Mouse (Mus musculus) olfactory bulb, adult 2 months (tissue): ENCODE results near the gene Lpar1.

Source experiments
- CTCF ChIP-seq: fragments of 200-500 bp; IDR thresholded peaks from 2 replicates; pipeline ENCODE4 v1.5.1; 2012; ENCODE audit warnings: low read depth, mild to moderate bottlenecking, low read length, moderate library complexity; ENCODE audit not compliant: insufficient read depth
- POLR2A ChIP-seq: fragments of 200-500 bp; IDR thresholded peaks from 2 replicates; pipeline ENCODE4 v1.6.1; 2012; ENCODE audit warnings: mild to moderate bottlenecking, low read depth, low read length, moderate library complexity; ENCODE audit not compliant: insufficient read depth

GRCm38 (mm10) chr4:58535754-58536153, 17.9 kb downstream of the Lpar1 start:
- TF ChIP-seq POLR2A (no peak), CTCF (no peak)
